Mouse (Mus musculus) layer of hippocampus, adult 18-20 months (tissue): Measurements from ENCODE around the gene Rassf5. TPM values are rescaled to one million over a fixed set of nuclear protein-coding genes. Genes with fewer than 3 reads are reported as not detected.
"Not testable (repeated sequence)": the region's sequence is repeated elsewhere in the genome, so short reads cannot be mapped to it uniquely, and the experiment has no call there.

Experiments used
- DNase-seq, 2 experiments: peaks; one replicate each; pipeline ENCODE4 v3.0.0; 2022; ENCODE audit warnings: low spot score in 2 of 2
- total RNA-seq, 2 experiments: library from RNA; stranded (reverse); gene quantifications; 2 replicates each; pipeline ENCODE4 v1.2.3; 2021

The Rassf5 gene
- total RNA-seq, 2 experiments from 2014 or later: 15.9 to 17.4 TPM

DNA sequence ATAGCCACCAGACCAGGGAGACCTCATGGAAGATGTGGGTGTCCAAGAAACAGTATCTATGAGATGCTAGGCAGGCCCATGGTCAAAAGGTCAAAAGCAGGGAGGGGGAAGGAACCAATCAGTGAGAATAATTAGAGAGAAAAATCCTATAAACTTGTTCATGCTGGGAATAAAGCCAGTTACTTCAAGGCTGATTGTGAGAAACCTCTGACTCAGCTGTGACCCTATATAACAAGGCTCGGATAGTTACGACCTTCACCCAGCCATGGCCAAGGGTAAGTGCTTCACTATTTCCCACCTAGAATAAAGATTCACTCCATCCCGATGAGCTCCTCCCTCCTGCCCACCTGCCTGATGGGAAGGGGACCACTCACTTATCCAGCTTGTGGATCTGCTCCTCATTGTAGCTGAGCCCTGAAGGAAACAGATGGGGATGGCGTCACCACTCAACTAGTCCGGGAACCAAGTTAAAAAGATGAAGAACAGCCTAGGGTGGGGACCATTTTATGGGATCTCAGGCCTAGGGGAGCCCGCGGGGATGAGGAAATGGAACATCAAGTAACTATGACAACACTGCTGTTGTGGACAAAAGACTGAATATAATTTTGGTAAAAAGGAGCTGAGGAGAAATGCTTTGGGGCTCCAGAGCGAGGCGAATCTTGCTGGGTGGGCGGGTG, 14.7 kb upstream of the Rassf5 start:
- DNase-seq: peak in 1 of 2 experiments; percentile 34

DNA sequence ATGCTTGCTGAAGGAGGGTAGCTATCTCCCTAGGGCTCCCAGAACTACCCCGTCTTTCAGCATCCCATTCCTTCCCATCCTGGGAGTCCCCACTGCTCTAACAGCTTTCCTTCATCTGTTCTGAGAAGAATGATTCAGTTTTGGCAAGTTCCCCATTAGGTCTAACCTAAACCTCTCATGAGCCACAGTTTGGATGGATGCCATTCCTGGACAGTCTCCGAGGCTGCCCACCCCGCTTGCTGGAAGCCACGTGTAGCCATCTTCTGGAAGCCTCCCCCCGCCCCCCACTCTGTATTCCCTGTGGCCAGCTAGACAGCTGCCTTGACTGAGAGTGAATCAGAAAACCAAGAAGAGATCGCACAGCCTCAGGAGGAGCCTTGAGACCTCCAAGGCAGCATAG, 12.2 kb upstream of the Rassf5 start:
- DNase-seq: no peak

DNA sequence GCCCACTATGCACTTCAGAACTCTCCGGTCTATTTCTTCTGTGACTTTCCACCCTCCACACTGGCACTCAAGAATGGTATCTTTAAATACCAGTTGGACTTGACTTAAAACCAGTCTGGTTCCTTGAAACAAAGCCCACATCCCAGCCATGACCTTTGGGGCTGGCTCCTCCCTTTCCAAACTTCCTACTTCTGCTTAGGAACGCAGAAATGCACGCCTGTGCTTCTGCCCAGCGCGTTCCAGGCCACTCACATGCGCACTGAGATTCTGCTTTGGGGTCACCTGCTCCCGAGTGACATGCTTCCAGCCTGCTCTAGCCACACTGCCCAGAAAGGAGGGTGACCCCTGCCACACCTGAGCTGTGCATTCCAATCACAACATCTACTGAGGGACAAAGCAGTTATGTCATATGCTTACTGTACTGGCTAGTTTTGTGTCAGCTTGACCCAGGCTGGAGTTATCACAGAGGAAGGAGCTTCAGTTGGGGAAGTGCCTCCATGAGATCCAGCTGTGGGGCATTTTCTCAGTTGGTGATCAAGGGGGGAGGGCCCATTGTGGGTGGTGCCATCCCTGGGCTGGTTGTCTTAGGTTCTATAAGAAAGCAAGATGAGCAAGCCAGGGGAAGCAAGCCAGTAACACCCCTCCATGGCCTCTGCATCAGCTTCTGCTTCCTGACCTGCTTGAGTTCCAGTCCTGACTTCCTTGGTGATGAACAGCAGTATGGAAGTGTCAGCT, 7.6 kb upstream of the Rassf5 start:
- not testable (repeated sequence) for DNase-seq

DNA sequence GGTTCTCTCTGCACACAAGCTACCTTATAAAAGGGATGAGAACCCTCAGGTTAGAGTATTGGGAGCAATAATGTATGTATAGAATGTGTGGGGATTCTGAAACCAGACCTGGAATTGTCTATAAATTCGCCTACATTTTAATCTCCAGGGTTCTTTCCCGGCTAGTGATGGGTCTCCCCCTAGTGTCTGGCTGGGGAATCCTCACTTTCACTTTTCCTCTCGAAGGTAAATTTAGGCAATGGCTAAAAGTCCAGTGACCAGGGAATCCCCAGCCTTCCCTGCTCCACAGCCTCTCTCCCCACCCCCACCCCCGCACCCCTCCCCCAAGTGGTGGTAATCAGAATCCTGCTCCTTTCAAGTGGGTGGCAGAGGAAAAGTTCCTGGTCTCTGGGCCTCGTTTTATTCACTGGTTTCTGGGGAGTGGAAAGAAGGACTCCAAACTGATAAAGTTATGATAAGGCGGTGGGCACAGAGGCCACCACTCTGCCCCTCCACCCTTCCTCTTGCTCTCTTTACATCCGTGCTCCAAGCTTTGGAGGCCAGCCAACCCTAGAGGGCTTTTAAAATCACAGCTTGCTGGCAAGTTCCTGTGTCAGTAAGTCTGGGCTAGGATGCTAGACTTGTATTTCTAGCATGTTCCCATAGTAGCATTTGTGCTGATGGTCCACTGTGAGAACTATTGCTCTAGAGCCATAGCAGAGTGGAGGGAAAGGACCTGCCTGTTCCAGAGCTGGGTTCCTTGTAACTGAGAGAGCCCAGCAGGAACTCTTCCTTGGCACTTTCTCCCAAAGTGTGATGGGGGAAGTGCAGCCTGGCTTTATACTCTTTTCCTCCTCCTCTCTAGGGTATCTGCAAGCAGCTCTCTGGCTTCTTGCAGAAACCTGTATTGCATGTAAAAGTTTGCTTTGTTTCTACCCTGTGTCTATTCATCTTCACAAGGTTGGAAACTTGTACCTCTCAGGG, 1.7 kb upstream of the Rassf5 start:
- peak in 1 of 2 experiments; percentile 65 for DNase-seq

DNA sequence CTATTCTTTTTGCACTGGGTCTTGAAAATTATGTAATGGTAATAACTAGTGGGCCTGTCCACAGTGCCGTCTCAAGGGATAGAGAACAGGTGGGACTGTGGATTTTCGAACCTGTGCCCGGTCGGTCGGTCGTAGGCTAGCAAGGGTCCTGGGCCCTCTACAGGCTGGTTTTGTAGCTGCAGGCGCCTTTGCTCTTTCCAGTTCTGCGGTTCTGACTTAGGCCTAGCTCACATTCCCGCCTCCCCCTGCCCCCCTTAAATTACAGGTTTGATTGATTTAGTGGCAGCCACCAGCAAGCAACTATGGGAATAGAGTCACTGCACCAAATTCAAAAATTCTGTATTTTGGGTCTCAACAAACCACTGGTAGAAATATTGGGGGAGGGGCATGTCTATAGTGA, 868 bp upstream of the Rassf5 start:
- DNase-seq: peak in 1 of 2 experiments; percentile 67

DNA sequence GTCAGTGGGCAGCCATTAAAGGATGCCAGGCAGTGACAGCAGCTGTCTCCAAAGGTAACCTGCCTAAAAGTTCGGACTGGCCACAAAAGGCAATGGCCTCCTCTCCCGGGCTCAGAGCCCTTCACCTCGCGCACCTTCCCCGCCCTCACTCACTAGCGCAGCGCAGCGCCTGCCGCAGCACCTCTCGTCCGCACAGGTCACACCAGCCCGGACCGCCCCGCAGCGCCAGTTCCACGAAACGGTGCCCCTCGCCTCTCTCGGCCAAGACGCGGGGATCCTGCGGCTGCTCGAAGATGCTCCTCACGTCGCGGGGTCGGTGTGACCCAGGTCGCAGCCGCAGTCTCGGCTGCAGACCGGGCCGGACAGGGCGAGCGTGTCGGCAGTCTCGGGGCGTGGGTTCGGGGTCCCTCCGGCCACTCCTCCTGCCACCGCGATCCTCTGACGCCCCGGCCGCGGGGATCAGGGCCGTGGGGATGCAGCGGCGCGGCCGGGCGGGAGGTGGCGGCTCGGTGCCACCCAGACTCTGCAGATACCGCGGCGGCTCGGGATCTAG, 446 bp downstream of the Rassf5 start:
- no peak for DNase-seq

DNA sequence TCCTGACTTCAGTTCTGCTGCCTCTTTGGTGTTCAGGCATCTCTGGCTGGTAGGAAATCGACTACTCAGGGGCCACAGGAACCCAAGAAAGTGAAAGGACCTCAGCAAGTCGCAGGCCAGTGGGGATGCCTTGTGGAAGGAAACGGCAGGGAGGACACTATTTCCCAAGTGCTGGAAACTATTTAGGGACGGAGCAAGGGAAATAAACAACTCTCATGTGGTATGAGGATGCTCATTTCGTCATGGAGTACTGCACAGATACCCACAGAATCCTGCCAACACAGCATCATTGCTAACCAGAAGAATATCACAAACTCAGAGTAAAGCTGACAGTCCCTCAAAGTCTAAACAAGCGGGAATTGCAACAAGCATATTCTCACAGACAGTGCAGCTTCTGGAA, 2.1 kb downstream of the Rassf5 start:
- DNase-seq: no peak

DNA sequence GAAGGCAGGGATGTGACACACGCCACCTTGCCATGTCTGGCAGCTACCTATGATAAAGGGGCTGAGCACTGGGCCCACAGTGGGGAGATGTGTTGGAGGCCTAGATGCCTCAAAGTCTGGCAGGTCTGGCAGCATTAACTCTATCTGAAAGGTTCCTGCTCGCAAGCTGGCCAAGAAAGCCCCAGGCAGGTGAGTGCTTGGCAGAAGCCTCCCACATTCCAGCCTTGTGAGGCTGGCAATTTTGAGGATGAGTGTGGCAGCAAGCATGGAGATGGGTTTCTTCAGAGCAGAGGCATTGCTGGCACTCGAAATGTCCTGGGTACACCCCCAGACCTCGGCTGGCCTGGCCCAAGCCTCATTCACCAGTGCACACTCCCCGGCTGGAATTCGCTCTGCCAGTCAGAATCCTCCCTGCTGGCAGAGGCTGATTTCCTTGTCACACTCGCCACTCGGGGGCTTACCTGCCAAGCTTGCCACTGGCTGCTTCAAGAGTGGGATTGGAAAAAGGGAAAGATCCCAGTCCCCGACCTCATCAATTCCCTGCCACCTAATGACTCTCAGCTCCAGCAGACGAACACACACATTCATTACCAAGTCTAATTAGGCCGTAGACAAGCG, 5.4 kb downstream of the Rassf5 start:
- DNase-seq: no peak

DNA sequence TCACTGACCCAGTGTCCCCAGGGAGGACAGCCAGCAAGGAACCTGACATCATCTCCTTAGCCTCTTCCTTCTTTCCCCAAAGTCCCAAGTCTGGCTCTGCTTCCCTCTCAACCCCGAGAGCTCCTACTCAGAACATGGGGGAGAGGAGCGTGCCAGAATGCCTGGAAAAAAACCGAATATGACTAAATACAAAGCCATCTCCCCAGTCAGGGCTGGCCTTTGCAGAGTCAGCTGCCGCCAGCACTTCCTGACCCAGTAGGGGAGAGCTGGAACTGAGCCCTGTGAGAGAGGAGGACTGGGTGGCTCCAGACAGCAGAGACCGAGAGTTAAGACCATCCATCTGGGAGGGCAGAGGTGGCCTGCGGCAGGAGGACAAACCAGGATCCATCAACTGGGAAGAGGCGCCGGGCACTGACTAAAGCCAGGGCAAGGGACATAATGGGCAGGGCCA, 6.1 kb downstream of the Rassf5 start:
- no peak for DNase-seq

DNA sequence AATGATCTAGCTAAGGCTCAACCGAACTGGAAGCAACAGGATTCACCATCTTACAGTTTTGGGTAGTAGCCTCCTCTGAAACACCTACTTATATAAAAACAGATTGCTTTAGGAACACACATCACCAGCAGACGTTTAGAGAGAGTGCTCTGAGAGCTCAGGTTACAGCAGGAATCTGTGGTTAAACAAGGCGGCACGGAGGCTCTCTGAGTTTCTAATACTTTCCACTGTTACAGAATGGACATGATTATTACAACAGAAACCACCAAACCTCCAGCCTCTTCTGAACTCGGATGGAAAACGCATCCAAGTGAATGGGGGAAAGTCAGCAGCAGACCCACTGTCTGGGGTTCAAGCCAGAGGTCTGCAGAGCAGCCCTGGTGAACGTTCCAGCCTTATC, 9.0 kb downstream of the Rassf5 start:
- no peak for DNase-seq

DNA sequence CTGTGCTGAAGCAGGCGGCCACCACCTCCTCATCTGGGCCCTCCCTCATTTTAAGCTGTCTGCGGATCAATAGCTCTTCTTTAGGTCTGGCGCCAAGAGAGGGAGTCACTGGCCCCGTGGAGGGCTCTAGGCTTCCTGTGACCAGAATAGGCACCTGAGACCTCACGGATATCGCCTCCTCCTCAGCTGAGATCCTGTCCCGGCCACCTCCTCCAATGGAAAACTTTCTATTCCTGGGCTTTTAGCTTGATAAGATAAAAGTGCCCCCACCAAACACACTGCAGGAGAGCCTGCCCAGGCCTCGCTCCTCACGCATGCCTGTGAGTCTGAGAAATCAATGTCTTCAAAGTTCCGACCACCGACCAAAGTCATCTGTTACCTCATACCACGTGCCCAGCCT, 11.5 kb downstream of the Rassf5 start:
- DNase-seq: no peak

DNA sequence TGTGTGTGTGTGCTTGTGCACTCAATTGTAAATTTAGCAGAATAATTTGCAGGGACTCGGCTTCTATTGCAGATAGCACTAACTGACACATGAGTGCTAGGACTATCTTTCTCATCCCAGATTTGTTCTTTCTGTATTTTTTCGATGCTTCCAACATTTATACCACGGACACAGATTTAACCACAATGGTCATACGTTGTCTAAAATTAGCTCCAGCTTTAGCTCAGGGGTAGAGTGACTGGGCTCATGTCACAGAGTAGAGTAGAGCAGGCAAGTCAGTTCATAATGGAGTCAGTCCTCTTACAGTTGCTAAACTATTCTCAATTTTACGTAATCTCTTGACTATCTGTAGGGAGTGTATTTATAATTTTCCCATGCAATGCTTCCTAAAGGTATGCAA, 16.4 kb downstream of the Rassf5 start:
- DNase-seq: no peak

DNA sequence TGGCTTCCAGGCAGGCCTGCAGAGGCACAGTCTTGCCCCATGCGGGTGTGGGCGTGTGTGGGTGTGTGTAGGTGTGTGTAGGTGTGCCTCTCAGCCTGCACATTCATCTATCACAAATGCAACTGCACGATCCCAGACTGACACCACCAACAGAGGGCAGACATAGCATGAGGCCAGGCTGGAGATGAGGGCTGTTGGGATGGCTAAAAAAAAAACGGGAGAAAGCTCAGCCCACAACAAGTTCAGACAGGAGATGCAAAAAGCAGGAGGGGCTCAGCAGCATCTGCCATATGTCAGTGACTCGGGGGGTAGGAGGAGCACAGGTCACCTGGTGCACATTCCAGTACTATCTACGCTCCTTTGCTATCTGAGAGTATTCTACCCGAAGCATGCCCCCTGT, 16.8 kb downstream of the Rassf5 start:
- no peak for DNase-seq

DNA sequence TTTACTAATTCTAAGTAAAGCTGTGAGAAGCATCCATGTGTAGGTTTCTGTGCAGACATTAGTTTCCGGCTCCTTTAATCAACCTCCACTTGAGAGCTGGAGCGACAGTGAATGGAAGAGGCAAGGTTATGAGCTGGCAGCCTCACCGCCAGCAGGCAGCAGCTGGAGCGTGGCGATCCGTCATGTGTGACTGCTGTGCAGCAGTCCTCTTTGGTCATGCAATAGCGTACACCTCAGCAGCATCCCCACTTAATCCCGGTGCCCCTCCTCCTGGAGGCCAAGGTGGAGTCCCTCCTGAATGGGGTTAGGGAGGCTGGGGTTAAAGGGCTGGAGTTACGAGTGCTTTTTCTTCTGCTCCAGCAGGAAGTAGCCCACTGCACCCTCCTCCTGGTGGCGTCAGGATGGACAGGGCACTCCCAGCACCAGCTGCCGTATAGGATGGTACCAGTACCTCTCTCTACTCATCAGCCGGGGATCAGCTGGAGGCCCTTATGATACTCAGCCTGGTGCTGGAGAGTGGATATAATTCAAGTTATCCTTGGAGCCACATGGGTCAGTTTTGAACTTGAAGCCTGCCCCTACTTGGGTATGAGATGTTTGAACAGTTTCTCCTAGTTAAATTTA, 20.1 kb downstream of the Rassf5 start:
- no peak for DNase-seq

DNA sequence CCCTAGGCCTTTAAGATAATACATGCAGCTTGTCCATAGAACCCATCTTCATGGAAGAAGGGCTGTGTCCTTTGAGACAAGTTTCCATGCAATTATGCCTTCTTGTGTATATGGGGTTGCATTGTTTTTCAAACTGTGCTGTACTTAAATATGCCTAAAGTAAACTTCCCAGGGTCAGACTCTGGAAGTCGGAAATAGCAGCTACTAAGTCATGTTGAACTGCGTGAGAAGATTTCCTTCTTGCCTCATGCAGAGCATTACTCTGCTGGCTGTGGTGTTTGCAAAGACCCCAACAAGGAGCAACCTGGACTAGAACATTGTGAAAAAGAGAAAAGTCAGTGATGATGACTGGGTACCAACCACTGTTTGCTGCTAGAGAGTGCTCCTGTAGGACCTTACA, 21.7 kb downstream of the Rassf5 start:
- no peak for DNase-seq

DNA sequence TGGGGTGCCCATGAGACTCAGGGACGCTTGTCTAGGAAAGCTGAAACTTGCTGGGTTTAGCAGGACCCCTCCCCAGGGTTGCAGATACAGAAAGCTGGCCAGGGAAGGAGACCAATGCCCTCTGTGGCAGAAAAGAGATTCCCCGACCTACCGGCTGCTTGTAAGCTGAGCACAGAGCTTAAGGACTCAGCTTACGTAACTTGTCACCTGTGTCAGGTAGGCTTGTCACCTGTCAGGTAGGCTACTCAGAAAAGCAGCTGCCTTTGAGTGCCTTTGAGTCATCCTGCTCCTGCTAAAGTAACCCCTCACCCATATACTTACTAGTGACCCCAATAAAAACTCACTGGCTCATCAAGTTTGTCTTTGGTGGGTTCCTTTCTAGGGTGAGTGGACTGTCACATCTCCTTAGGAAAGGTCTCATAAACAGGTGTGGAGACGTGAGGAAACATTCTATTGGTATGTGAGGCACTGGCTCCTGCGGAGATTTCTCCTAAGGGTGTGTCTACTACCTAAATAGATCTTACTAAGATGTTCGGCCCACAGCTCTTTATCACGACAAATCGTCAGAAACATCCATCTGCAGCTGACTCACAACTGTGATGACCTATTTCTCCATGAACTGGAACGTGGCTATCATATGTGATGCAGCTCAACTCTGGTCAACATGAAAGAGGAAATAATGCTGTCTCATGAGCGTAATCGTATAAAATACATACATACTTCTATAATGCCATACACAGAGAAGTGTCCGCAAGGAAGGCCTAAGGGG, 23.1 kb downstream of the Rassf5 start:
- DNase-seq: no peak

DNA sequence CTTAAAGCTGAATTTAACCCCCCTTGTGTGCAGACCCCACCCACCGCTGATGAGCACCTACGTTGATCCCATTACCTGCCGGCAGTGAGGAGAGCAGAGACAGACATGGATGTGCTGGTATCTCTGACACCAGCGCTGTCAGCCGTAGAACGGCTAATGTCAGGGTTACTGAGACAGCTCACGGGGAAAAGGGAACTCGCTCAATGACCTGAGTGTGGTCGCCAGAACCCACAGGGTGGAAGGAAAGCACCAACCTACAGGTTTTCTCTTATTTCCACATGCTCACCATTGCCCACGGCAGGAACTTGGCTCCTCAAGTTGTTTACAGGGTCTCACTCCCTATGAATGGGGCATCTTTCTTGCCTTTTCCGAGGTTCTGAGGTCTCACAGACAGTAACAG, 26.1 kb downstream of the Rassf5 start:
- no peak for DNase-seq

DNA sequence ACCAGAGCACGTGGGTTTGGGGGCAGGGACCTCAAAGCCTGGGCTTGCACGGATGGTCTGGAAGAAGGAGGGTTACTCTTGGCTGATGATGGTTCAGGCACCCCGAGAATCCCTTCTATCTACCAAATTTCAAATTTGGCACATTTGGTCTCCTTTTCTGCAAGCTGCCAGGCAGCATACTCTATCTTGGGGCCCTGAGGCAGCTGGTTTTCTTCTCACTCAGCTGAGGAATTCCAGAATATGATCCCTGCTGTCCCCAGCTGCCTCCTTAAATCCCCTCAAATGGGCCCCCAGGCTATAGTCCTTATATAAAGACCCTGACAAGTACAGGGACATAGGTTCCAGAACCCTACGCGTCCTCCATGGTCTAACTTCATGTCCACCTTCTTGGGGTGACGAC, 31.7 kb downstream of the Rassf5 start:
- DNase-seq: no peak

DNA sequence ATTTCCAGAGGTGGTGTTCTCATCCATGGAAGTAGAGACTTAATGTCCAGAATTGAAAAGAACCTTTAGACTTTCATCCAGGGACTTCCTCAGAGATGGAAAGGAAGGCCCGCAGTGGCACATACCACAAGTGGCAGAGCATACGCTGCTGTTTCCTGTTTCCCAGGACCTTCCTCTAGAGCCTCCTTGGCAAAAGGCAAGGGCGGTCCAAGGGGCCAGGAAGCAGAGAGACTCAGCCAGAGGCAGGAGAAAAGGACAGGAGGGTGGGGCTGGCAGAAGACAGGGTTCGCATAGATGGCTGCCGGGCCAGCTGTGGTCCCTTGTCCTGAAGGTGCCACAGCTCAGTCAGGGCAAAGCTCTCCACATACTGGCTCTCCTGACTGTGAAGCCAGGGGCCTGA, 32.1 kb downstream of the Rassf5 start:
- DNase-seq: no peak

DNA sequence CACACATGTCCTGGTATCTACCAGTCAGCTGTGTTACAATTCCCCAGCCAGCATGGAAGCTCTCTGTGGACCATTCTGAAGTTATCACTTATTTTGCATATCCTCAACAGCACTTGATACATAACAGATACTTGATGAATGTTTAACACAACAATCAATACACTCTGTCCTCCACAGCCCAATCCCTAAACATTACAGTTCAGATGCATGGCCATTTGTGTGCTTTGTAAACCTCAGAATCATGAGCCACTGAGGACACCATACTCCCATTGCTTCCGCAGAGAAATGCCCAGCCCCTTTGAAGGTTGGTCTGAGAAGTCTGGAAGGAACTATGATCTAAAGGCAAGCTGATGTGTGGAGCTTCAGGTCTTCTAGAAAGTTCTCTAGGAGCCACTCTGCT, 33.4 kb downstream of the Rassf5 start:
- DNase-seq: no peak
